Mouse (Mus musculus) forelimb bud, embryonic 11.5 days (tissue): Measurements from ENCODE around the gene Slc8a3.
"Not testable (repeated sequence)": the region's sequence is repeated elsewhere in the genome, so short reads cannot be mapped to it uniquely, and the experiment has no call there.

ENCODE experiments used
- DNase-seq: peaks from one replicate; pipeline ENCODE4 v3.0.0-alpha.2; 2012; ENCODE audit warnings: low read depth, low spot score

The Slc8a3 gene

DNA sequence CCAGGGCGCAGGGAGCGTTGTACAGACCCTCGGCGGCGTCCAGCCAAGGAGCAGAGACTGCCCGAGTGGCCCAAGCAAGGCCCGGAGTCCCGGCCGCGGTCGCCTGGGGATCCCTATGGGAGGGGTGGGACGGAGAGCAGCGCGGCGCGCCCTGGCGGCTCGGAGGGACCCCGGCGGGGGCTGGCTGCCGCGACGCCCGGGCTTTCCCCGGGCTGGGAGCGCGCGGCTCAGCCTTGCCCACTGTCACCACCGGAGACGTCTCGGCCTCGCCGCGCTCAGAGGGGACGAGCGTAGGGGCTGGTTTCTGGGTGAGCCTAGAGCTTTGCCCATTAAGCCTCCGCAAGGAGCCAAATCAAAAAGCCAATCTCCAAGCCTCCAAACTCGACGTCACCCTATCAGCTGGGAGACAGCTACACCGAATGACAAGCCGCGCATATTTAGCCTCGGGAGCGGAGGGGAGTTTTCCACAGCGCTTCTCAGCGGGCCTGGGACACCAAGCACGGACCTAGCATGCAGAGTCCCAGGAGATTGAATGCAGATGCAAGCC is at the start of gene Slc8a3:
Gene Slc8a3, minus strand, starts transcription at position 306 of the 547 bp plus-strand sequence.
- peak; percentile 29 for DNase-seq

DNA sequence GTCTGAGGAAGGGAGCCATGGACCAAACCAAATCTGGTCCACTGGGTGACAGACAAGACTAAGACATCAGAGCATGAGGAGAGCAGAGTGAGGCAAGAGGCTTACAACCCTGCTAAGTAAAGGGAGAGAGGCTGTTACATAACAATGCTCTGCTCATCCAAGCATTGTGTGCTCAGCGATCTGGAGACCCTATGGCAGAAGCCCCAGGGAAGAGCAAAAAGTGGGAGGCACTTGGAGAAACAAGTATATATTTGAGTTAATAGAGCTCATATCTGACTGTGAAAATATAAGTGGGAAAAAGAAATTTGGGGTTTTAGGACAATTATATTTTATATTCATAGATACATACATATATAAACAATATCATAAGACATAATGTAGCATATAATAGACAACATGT is 46.4 kb upstream of the Slc8a3 start, which contains the start of gene Gm4787:
Gene Gm4787, minus strand, starts transcription at position 101 of the 400 bp plus-strand sequence.
- DNase-seq = not testable (repeated sequence)

DNA sequence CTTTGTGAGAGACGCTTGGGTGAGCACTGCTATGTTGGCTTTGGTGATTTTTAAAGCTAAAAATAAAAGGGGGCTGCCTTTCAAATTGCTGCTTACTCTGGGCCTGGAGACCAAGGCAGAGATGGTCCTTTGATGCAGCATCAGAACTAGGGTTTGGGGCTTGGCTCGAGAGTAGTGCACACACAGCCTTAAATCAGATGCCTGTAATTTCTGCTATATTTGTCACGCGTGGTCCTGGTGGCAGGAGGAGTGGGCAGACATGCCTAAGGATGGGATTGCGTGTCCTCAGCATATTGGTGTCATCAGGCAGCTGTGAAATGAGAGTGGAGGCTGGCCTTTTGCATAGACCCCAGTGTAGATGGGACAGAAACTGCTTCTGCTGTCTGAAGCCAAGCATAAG is 861 bp upstream of the Slc8a3 start:
- no peak for DNase-seq

DNA sequence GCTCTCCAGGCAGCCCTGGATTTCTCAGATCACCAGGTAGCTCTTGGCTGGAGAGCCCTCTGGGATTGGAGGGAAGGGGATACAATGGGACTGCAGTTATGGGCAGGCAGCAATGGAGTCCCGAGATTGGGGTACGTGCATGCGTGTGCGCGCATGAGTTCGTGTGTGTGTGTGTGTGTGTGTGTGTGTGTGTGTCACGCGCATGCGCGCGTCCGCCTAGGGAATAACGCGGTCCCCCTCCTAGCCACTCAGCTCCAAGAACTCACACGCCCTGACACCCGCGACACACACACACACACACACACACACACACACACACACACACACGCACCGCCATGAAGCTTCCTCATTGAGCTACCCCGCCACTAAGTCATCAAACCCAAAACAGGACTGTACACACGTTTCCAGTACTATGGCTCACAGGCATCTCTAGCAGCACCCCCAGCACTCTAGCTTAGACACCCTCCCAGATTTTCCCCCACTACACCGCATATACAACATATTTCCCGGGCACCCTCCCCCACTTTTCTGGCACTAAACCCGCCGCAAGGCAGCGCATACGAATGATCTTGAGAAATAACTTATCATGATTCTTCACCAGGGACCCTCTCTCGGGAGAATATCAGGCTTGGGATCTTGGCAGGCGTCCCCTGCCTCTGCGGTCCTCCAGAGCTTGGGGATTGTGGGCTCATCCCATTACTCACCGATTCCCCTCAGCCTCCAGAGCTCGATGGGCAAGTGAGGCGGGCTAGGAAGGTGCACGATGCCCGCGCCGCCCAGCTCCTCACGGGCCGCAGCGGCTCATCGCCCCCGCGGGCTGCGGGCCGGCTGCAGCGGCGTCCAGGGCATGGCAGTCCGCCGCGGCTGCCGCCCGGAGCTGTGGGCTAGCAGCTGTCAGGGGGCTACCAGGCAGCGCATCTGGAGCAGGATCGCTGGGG is 774 bp downstream of the Slc8a3 start:
- DNase-seq = peak; percentile 68

DNA sequence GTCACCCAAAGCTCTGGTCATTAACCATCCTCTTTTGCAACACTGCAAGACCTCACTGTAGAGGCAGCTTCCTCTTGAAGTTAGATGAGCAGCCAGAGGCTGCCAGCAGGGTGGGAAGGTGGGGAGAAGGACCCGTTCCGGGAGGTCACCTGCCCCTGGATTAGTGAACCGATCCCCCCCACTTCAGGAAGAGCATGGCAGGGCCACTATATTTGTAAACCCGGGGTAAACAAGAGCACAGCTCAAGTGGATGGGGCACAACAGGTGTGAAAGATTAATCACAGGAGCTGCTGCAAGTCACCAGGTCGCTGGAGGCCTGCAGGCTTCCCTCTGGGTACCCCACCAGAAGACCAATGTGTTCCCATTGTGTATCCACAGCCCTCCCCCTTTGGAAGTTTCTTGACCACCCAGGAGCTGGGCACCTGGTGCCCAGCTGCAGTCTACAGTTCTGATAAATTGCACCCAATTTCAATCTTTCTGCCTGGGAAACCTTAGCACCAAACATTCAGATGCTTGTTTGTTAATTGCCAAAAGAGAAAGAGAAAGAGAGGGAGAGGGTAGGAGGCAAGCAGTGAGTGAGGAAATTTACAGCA is 1.8 kb downstream of the Slc8a3 start:
- DNase-seq = peak; percentile 49

DNA sequence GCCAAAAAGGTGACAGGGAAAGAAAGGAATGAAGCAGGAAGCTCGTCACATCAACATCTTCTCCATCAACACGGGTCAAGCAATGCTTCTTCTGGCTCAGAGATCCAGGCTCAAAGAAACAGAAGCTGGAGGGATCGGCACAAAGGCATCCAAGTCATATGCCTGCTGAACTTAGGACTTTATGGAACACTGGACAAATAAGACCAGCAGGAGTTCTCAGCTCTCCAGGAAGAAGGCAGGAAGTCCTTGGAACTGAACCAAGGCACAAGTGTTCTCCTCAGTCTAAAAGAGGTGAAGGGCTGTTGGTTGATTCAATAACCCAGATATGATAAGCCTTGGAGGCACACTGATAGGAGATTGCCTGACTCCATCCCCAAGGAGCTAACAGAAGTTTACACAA is 8.0 kb downstream of the Slc8a3 start:
- DNase-seq = no peak

DNA sequence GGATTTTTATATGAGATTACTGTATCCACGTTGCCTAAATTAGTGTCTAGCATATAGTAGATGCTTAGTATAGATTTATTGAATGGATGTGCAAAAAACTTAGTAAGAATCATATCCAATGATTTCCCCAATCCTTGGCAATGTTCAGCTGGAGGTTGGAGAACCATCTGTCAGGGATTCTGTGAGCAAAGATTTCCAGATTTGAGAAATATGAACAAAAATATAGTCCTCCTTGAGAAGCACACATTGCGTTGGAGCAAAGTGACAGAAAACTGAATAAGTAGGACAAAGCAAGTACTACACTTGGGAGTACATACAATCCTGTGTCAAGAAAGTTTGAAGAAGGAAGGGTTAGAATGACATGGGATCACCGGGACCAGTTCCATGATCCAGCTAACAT is 8.9 kb downstream of the Slc8a3 start:
- DNase-seq = no peak

DNA sequence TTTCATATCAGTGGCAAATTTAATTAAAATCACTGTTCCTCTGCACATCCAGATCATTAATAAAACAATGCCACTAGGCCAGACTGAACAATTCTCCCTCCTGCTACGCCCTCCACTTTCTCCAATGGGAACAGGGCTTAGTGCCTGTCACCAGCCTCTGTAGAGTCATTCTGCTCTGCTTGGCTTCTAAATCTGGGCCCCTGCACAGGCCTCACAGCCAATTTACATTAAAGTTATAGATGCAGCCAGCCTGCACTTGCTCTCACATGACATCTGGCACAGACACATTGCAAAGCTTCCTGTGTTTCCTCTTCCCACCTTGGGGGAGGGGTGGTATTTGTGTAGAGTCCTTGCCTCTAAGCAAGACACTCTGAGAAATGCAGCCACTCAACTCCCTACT is 12.0 kb downstream of the Slc8a3 start:
- peak; percentile 12 for DNase-seq

DNA sequence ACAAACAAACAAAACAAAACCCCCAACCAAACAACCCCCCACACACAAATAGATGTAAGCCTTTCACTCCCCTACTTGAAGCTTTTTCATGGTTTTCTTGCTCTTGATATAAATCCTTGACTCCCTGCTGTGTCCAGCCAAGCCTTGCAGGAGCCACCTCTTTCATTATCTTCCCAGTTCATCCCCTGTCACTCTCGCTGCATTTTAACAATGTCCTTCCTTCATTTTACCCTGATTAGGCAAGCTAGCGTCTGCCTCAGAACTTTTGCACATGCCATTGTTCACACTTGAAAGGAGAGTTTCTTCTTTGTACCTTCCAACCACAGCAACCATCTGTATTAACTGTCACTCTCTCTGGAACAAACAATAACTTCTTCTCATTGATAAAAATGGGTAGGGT is 15.2 kb downstream of the Slc8a3 start:
- DNase-seq = no peak

DNA sequence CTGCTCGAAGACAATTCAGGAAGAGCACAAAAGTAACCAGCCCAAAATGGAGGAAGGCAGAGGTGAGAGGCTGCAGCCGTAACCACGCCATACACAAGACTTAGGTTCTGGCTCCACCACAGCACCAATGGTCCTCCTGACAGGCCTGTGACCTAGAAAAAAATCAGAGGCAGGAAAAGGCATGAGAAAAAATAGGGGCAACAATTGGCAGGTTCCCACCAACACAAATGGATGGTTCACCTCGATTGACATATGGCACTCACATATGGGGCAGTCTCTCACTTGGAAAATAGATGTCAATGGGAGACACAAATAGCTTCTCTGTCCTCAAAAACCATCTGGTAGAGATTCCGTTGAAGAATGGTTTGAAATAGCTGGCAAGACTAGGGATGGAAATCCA is 17.0 kb downstream of the Slc8a3 start:
- no peak for DNase-seq

DNA sequence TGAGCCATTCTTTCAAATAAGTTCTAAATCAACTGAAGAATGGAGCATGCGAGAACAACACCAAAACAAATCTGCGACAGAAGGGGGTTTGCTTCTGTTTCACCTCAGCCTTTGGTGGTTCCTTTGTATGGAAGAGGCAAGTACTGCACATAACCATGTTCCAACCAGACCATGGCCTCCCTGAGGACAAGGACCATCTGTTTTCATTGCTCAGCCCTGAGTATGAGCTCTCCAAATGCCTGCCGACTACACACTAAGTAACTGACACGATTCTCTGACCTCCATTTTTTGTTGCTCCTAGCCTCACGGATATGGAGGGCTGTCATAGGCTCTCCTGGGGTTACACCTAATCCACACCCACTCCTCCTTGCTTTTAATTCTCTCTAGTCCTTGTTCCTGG is 29.4 kb downstream of the Slc8a3 start:
- DNase-seq = no peak

DNA sequence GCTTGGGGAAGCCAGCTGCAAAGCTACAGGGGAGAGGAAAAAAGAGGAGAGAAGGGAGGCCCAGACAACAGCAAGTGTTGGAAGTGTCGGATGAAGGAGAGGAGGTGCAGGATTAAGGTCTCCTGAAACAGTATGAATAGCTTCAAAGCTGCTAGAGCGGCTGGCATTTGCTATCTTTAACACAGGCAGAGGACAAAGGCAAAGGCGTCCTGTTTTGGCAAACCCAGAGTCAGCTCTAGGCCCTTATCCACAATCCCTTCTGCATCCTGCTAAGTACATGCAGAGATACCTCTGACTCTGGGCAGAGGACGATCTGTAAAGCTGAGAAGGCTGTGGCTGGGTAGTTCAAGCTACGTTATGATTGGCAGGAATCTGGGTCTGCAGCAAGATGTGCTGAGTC is 38.4 kb downstream of the Slc8a3 start:
- no peak for DNase-seq

DNA sequence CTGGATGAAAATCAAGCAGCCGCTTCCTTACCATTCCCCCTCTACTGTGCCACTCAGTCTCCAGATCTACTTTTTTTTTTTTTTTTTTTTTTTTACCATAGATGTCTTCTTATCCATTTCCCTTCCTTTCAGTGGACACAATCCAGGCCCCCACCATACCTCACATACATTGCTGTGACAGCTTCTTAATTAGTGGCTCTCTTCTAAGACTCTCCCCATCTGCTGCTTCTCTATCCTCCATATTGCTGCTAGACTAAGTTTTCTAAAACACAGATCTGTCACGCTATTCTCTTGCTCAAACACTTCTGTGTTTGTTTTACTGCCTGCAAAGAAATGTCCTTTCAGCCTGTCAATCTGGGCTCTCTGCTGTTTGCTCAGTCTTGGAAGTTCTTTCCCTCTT is 54.9 kb downstream of the Slc8a3 start:
- DNase-seq = no peak

DNA sequence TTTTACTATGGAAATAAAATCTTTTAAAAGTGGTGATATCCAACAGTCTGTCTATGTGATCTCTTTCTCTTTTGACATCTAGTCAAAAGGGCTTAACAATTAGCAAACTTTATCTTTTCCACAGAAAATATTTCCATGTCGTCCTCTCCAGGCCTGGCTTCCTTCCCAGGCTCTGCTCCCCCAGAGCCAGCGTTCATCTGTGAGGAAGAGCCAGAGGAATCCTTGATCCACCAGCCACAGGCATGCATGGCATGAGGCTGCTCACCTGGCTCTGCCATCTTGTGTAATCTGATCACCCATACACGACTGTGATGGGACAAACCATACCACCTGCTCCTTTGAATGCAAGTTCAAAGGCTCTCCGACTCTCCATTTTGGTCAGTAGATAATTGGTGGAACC is 58.4 kb downstream of the Slc8a3 start:
- DNase-seq = no peak

DNA sequence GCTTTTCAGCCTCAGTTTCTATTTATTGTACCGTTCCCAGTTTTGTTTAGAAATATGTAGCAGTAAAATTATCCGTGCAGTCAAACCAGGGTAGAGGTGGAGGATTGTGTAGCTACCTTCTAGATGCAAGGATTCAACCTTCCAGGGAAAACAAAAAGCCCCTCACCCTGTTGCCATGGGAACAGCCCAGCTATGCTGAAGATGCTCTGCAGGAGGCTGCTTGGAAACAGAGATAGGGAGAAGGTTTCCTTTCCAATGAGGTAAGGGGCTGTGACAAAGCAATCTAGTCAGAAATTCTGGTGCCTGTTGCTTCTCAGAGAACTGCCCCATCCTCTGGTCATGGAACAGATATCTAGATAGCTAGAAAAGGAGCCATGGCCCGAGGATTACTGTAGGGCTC is 59.6 kb downstream of the Slc8a3 start:
- DNase-seq = no peak

DNA sequence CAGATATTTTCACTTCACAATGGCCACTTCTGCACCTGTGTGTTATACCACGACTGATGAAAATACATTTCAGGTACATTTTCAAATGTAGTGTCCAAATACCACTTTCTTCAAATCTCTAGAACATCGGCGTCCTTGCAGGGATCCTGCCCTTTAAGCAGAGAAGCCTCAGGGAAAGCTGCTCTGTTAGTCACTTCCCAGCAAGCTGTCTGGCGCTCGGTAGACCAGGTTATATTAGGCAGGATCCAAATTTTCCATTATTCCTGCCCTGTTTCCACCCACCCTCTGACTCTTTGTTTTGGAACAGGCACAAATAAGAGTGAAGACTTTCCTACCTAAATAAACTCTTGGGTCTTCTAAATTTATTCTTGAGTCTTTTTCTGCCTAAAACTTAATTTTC is 63.7 kb downstream of the Slc8a3 start:
- no peak for DNase-seq

DNA sequence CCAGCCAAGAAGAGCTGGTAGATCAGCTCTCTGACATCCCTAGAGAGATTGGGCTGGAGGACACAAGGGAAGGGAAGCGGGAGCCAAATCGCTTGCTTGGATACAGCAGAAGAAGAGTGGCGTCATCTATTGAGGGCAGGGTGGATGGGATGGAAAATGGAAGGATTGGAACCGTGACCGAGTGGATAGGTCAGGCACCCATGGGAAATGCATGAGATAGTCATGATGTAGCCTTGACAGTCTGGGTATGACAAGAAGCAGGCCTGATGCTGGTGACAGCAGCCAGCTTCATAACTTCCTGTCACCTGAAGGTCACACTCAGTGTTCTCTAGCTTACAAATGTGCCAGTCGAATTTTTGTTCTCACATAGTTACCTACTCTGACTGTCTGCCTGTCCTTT is 70.2 kb downstream of the Slc8a3 start:
- no peak for DNase-seq

DNA sequence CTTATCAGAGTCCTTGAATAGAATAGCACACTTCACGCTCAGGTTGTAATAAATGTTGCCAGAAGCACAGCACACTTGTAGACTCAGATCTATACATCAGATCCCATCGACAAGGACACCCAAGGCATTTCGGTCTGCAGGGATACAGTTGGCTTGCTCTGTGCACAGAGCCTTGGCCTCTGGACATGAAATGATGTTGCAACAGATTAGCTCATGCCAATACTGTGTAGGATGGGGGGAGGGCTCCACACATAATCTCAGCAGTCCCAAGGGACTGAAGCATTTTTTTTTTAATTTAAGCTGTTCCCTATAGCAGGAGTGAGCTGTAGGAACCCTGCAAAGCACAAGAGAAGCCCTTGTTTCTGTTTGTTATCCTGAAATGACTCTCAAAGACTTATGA is 74.8 kb downstream of the Slc8a3 start:
- DNase-seq = no peak

DNA sequence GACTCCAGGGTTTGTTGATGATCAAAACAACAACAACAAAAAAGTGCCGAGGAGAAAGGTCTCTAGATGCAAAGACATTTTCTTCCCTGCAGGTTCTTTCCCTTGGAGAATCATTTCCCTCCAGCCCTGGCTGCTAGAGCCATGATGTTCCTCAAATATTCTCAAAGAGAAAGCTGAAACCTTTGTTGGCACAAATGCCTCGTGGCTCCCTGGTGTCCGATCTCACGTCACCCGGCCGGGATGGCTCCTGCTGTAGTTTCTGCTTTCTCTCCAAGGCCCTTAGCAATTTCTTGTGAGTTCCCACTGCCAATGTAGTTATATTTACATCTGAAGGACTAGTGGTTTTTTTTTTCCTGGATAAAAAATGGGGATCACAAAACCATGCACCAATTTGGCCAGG is 87.6 kb downstream of the Slc8a3 start:
- no peak for DNase-seq

DNA sequence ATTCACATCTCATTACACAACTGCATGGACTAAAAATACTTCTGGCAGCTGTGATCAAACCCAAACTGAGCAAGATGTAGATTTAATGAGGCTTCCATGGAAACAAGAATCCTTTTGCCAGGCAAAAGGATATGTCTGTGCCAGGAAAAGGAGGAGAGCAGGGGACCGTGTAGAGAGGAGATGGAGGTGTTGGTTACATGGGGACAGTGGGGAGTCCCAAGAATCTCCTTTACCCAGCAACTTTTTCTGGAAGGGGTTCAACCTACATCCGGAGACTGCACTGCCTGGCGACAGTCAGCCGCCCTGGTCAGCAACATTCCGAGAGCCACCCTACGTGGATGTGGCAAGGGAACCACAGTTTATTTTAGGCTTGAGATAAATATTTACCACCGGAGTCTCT is 88.0 kb downstream of the Slc8a3 start:
- DNase-seq = no peak

DNA sequence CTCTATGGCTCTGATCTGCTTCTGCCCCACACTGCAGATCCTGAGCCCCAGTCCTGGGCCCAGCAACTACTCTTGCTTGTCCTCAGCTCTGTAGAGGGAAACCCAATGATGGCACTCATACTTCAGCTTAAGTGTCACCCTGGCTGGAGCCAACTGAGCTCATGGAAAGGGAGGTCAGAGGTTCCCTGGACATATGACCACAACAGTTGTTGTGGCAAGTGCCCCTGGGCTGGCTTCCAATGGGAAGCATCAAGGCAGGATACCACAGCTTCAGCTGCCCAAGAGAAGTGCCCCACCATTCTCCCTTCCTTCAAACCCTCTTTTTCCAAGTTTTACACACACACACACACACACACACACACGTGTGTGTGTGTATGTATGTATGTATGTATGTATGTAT is 88.5 kb downstream of the Slc8a3 start:
- DNase-seq = no peak

DNA sequence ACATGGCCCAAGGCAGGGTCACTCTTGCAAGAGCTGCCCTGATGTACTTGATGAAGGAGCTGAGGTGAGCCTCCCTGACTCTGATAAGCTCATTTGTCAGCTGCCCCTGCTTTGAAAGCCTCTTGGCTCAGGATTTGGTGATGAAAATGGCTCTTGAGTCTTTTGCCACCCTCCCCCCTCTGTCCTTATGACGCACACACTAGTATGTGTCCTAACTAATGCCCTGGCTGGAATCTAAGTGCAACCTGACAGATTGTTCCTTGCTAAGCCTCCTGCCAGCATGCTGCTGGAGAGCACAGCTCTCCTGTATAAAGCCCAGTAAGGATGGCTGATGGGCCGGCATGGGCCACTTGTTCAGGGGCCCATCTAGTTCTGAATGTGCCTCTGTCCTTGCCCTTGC is 91.3 kb downstream of the Slc8a3 start:
- DNase-seq = no peak

DNA sequence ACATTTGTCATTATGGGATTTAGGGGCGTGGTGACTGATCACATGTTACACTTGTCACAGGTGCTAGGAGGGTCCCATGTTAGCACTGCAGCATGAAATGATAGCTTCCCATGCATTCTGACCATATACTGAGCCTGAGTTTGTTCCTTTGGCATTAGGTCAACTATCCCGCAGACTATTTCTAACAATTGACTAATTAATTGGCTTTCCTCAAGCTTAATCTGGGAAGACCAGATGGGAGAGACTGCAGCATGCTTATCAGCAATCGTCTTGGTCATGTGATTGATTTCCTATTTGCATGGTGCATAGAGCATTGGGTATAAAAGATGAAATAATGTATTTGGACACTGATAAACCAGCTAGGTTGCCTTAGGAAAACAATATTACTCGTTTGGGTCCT is 91.9 kb downstream of the Slc8a3 start:
- DNase-seq = no peak
